ENCODE assay signal across 16 mouse cellular contexts in genomic region chr3:31037851-31038250, GRCm38 (mm10).
"Had no signal": no experiment of that assay in that cellular context is flagged by ENCODE, and none has a peak within 500 bp of the region (broad histone marks: within the 10 kb centered on the region; RNA-seq: fewer than 3 reads in every experiment).

No protein-coding gene starts in this region.

- DNase-seq: gastrocnemius, postnatal 14 days; gastrocnemius, postnatal 36 days; heart, adult 18-20 months; heart, postnatal 10 days; heart, postnatal 4 days; kidney, adult 11 months; kidney, adult 8-10 months; kidney, postnatal 10 days; kidney, postnatal 25 days; kidney, postnatal 4 days; layer of hippocampus, adult 9-11 months; layer of hippocampus, postnatal 36 days; left cerebral cortex, postnatal 4 days had no signal

- ATAC-seq: hindbrain, postnatal 0 days; intestine, embryonic 16.5 days; liver, embryonic 12.5 days had no signal
